Mouse (Mus musculus) large intestine, adult 2 months (tissue): Measurements from ENCODE around the gene Izumo4. TPM values are rescaled to one million over a fixed set of nuclear protein-coding genes. Genes with fewer than 3 reads are reported as not detected.

ENCODE experiments used
- DNase-seq: peaks from one replicate; pipeline ENCODE4 v3.0.0-alpha.2; 2012; ENCODE audit warnings: low read depth, low spot score
- WGBS: fragments of 180-500 bp; shearing (Covaris S2); methylation state at CpG from one replicate; pipeline ENCODE4 v1.1.7; 2018; 5-methylcytosine and 5-hydroxymethylcytosine counted together
- polyA plus RNA-seq: library from polyadenylated mRNA; depleted of rRNA; stranded (reverse); fragments of >200 nt; gene quantifications from 2 replicates; pipeline ENCODE4 v1.2.3, GENCODE M21; 2012

The Izumo4 gene
- polyA plus RNA-seq, 1 experiment: 22.8 TPM

DNA sequence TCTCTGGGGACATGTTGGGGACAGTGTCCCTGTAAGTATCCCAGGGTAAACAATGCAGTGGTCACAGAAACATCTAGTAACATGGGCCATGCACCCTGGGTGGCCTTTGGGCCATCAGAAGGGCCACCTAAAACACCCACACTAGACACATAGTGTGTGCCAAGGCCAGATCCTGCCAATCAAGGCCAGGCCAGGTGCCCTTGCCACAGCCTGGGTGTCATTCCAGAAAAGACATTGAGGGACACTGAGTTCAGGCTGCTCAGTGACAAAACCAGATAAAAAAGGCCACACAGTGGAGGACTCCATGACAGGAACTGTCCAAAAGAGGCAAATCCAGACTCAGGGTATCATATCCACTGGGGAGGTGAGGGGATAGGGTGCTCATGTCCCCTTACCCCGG, 18.3 kb upstream of the Izumo4 start:
- 90% methylated on average over 1 of the region's 1 CpGs for WGBS

DNA sequence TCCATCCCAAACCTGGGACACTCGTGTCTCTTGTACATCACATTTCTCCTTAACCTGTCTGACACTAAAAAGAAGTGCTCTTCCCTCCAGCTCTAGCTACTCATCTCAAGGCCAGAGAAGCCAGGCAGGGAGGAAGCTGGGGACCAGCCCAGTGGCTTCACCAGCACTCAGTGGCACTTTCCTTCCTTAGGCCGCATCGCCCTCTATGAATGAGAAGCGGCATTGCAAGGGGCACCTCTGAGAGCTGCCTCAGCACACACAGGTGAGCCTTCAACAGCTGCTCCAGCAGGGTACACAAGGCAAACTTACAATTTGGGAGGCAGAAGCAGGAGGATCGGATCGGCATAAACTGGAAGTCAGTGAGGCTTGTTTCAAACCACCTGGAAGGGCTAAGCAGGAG, 17.8 kb upstream of the Izumo4 start:
- no peak for DNase-seq
- 23% methylated on average over 6 of the region's 6 CpGs for WGBS

More for the DNA sequence above, 18.3 kb upstream of the Izumo4 start:
- no peak for DNase-seq

DNA sequence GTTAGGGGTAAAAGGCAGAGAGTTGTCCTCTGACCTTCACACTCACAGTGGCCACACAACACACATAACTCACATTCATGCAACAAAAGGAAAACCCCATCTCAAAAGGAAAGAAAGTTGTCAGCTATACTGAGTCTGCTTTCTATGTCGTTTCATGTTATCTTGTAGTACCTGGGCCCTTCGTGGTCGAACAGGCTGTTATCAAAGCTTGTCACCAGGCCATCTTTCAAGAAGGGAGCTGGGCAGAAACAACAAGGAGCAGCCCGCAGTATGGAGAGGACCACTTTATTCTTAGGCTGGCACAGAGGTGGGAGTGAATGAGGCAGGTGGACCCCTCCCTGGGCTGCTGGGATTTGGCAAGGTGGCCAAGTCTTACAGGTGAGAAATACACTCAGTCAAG, 17.0 kb upstream of the Izumo4 start:
- 87% methylated on average over 4 of the region's 4 CpGs for WGBS
- DNase-seq: no peak

DNA sequence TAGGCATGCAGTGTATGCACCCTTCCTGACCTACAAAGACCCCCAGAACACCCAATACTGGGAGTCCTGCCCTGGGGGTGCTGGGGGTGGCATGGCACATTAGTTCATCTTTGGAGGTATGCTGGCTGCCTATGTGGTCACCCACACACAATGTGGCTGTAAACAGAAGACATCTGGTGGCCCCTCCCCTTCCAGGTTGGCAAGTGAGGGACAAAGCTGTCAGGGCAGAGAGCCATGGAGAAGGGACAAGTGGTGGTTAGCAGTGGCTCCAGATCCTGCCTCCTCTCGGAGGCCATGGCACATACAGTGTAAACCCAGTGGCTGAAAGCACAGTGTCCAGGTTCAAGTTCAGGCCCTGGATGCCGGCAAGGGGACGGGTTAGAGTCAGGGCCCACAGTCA, 15.4 kb upstream of the Izumo4 start:
- DNase-seq: no peak
- 97% methylated on average over 3 of the region's 3 CpGs for WGBS

DNA sequence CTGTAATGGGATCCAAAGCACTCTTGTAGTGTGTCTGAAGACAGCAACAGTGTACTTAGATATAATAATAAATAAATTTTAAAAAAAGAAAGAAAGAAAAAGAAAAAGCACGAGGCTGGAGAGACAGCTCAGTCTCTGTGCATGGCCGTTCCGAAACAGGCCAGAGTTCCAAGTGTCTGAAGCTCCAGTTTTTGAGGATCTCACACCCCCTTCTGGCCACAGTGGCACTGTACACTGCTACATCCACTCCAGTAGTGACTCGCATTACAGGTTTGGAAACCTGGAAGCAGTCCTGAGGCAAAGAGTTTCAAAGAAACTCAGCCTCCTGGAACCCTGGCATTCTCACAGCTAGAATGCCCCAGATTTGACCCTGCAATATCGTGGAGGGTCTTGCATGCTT, 14.1 kb upstream of the Izumo4 start:
- WGBS: 17% methylated on average over 5 of the region's 5 CpGs
- DNase-seq: no peak

DNA sequence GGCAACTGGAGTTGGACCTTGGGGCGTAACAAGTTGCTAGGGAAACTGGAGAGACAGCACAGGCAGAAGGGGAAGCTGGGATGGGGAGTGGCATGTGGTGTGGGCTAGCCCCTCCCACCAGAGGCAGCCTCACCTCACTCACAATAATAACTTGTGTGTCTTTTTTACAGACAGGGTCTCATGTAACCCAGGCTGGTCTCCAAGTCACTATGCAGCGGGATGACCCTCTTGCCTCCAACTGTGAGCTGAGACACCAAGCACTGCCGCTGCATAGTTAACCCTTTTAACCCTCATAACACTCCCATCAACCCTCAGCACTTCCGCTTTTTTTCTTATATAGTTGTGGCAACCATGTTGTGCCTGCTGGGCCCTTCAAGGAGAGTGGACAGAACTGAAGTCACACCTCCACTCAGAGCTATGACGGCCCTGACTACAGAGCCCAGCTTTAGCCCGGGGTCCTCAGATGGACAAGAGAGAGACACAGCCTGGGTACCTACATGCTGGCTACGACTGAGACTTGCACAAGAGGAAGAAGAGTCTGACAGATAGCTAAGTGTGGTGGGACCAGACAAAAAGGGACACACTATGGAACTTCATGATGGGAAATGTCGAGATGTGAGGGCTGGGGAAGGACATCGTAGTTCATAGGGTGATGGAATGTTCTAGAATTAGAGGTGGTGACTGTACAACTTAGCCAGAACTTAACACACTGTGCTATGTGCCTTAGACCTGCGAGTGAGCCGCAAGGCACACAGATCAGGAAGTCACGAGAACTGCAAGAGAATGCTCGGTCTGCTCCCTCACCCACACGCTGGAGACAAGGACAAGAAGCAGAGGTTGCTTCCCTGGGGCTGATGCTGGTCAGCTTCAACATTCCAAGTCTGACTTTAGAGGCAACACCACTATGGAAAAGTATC, 9.5 kb upstream of the Izumo4 start:
- no peak for DNase-seq
- 74% methylated on average over 14 of the region's 14 CpGs for WGBS

DNA sequence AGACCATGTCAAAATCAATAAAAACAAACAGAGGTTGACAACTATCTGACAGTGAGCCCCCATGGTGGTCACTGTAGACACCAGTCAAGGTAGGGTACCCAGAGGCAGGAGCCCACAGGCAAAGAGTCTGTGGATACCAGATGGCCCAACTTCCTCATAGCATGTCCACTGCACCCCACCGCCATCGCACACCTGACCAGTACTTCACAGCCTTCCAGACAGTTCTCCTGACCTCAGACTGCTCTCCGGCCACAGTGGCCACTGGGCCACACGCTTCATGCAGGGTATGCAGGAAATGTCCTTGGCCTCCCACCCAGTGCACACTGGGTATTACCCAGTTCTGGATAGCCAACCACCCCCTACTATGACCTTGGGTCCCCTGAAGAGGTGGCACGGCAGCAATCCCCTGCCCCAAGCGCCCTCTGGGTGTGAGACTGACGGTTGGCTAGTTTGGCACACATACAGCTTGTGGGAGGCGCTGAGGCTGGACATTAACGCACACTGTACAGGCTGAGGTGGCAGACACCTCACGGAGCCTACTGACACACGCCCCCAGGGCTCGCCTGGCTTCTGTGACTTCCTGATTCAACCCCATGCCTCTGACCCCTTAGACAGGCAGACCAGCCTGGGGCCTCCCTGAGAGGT, 8.5 kb upstream of the Izumo4 start:
- no peak for DNase-seq
- WGBS: 90% methylated on average over 12 of the region's 12 CpGs

DNA sequence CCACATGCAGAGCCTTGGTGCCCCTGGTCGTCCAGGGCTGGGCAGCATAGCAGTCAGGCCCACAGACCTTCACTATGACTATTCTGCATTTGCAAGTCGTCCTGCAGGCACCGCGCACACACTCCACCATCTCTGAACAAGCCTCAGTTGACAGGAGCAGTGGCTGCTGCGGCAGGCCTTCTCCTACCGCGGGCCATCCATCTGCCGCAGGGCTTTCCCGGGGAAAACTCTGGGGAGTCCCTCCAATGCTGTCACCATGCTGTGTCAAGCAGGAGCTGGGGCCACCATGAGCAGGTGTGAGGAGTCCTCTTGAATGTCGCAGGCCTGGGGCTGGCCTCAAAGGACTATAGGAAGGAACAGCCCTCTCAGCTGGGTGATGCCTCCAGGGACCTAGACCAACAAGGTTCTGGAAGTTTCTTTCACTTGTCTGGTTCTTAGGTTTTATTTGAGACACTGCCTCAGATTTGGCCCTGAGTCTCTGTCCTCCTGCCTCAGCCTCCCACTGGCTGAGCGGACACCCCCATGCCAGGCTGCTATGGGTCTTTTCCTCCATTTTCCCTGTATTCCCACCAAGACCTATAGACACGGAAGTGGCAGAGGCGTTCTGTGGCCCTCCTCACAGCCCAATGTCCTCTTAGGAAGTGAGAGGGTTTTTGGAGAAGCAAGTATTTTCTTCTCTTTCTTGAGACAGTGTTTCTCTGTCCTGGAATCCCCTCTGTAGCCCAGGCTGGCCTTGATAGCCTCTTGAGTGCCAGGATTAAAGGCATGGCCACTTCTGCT, 7.6 kb upstream of the Izumo4 start:
- no peak for DNase-seq
- WGBS: 91% methylated on average over 13 of the region's 13 CpGs

DNA sequence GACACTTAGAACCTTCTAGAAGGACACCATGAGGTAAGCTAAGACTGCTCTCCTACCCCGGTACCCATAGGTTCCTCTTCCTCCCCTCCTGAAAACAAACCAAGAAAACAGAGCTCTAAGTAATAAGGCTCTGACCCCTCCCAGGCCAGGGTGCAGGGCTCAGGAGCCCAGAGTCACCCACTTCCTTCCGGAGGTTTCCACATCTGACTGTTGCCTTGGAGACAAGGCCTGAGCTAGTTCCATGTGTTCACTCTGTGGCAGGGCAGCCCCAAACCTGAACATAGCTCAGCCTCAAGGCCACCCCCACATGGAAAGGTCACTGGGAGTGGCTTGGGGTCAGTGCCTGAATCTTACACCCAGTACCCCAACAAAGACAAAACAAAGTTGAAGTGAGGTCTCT, 6.8 kb upstream of the Izumo4 start:
- DNase-seq: no peak
- WGBS: 47% methylated on average over 2 of the region's 2 CpGs

DNA sequence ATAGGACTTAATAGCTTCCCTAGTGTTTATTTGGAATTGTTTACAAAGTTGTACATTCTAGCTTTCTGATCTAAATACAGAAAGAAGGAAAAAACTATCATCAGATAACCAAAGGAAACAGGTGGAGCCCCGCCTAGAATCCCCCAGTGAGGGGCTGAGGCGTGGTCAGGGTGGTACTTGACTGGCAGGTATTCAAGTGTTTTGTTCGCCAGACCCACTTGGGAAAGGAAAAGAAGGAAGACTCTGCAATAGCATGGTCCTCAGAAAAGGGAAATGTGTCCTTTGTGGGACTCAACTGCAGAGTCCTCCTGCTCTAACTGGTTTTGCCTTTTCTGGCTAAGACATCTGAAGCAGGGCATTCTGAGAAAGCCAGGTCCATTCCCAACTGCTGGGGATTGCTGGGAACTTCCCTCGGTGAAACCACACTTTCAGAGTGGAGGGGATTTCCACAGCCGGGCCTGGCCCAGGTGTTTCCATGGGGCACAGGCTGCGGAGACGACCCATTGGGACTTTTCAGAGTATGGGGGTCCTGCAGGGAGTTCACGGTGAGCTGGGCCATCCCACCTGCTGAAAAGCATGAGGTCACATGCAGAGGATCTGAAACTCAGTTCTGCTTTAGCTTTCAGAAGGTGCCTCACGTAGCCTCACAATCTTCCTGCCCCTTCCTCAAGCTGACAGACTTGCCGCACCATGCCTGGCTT, 6.0 kb upstream of the Izumo4 start:
- 63% methylated on average over 10 of the region's 10 CpGs for WGBS
- DNase-seq: no peak

DNA sequence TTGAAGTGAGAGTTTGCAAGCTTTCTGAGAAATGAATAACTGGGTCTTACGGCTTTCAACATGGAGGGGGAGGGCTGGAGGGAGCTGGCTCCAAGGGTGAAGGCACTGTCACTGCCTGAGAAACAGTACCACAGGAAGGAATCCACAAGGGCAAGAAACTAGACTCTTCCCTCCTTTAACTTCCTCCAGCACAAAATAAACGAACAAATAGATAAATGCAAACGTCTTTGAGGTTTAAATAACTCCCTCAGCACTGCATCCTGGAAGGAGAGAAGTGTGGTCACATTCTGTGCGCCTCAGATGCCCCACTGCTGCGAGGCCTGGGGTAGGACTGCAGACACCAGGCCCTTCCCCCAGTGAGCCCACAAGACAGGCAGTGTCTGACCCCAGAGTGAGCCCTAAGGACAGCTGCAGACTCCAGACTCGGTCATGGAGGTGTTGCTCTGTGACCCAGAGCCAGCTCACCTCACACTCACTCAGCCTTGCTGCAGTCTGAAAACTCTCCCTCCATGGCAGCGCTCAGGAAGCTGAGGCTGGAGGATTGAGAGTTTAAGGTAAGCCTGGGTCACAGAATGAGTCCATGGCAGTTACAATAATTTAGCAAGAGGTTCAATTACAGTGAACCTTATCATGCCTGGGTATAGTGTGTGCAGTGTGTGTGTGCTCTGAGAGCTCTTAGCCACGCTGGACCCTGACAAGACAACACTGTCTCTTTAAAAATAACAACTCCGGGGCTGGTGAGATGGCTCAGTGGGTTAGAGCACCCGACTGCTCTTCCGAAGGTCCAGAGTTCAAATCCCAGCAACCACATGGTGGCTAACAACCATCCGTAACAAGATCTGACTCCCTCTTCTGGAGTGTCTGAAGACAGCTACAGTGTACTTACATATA, 5.2 kb upstream of the Izumo4 start:
- DNase-seq: no peak

DNA sequence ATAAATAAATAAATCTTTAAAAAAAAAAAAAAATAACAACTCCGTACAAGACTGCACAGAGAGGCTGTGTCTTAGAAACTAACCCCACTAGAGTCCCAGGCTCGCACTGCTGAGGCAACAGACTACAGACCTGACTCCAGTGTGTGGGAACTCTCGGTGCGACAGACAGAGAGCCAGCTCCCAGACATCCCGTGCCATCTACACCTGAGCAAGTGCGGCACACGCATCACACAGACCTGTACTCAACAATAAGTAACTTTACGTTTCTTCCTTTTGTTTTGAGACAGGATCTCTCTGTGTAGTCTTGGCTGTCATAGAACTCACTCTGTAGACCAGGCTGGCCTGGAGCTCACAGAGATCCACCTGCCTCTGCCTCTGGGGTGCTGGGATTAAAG, 4.6 kb upstream of the Izumo4 start:
- DNase-seq: no peak
- 85% methylated on average over 8 of the region's 8 CpGs for WGBS

More for the DNA sequence above, 5.2 kb upstream of the Izumo4 start:
- 61% methylated on average over 12 of the region's 12 CpGs for WGBS

DNA sequence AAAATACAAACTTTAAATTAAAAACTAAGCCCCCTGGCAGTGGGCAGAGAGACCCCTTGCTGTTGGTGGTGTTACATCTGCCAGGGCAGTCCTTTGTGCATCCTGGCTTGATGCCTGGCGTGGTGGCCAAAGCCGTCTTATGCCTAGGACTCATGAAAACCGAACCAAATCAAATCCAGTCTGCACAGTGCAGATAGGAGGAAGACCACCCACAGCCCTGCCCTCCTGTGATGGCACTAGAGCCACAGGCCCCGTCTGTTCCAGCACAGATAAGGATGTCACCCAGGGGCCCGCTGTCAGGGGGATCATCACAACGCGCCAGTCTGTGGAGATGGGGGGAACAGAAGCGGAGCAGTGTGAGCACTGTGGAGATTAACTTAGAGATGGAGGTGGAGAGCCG, 4.2 kb upstream of the Izumo4 start:
- WGBS: 91% methylated on average over 9 of the region's 9 CpGs
- DNase-seq: no peak

DNA sequence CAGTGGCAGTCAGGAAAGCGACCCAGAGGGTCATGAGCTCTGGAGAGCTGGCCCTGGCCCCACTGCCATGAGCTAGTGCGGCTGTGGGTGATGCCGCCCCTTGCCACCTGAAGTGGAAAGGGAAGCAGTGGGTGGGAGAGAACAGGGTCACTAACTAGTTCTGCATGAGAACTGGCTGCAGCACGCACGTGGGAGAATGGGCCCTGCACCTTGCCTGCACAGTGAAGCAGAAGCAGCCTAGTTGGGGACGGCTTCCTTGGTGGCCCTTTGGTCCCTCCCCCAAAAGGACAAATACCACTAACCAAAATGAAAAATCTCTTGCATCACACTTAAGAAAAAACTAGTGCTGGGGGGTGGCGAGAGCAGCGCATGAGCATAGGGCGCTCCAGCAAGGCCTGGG, 3.4 kb upstream of the Izumo4 start:
- no peak for DNase-seq
- 87% methylated on average over 9 of the region's 9 CpGs for WGBS

DNA sequence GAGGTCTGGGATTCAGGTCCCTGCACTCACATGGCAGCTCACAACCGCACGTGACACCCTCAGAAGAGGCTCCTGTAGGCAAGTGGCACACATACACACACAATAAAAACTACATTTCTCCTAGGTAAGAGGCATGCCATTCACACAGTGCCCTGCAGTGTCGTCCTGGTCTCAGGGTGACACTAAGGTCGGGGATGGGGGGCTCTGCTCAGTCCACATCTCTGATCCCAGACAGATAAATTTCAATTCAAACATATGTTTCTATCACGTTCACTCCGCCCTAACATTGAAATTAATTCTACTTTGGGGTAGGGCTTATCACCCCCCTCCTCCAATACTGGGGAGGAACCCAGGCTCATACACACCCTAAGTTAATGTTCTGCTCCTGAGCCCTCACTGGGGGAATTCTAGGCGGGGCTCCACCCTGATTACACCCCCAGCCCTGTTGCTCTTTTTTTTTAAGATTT, 1.9 kb upstream of the Izumo4 start:
- 73% methylated on average over 7 of the region's 7 CpGs for WGBS
- DNase-seq: no peak

DNA sequence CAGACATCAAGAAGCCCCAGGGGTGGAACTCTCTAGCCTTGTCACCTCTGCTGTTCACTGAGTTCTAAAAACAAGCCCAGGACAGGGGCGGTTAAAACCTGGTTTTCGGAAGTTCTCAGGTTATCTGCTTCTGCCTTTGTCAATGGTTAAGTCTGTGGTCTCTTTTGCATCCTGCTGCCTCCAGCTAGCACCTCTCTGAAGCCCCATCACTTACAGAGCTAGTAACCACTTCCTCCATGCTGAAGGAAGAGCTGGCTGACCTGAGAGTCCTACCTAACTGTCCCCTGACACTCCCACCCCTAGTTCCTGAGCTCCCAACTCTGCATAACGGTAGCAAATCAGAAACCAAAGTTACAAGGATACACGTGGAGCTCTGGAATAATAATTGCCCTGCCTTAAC, 1.3 kb upstream of the Izumo4 start:
- DNase-seq: no peak
- 35% methylated on average over 4 of the region's 4 CpGs for WGBS

DNA sequence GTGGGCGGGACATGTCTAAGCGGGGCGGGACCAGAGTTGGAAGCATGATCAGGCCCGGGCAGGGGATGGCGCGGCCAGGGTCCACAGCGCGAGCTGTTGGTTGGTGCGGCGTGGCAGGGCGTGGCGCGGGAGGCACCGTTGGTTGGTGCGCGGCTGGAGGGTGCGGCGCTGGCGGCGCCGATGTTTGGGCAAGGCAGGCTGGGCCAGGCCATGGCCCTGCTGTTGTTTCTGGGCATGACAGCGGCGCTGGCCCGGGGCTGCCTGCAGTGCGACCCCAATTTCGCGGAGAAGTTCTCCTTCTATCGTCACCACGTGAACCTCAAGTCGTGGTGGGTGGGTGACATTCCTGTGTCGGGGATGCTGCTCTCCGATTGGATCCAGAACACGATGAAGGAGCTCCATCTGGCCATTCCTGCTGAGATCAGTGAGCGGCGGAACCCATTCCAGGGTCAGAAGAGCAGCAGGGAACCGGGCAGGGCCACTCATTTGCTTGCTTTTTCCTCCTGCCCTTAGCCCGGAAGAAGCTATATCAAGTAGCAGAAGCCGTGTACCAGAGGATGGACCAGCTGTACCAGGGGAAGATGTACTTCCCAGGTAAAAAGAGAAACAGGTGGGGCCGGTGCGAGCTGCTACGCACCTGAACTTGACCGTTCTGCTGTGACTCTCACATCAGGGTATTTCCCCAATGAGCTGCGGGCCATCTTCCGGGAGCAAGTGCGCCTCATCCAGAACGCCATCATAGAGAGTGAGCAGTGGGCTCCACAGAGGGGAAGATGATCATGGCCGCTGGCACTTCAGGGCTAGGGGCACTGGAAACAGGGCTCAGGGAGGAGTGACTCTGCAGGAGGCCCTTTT, 779 bp downstream of the Izumo4 start:
- WGBS: under 1% methylated on average over 47 of the region's 47 CpGs
- DNase-seq: peak; percentile 79

DNA sequence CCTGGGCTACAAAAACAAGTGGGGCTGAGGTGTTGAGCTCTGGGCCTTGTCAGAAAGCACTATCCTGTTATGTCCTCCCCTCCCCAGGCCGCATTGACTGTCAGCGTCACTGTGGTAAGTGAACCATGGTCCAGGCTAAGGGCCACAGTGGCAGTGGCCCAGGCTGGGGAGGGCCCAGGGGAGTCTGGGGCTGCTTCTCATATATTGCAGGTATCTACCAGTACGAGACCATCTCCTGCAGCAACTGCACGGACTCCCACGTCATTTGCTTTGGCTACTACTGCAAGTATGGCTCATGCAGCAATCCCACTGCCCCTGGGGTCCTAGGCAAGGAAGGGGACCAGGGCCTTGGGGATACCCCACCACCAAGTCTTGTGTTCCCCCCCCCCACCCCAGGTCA, 1.7 kb downstream of the Izumo4 start:
- 92% methylated on average over 5 of the region's 5 CpGs for WGBS
- no peak for DNase-seq
